Mouse (Mus musculus) adrenal gland, postnatal 4 days (tissue): Measurements from ENCODE around the gene Gm20388. TPM values are rescaled to one million over a fixed set of nuclear protein-coding genes. Genes with fewer than 3 reads are reported as not detected.

ENCODE experiments used
- DNase-seq, 2 experiments: peaks; one replicate each; pipeline ENCODE4 v3.0.0; 2021 to 2022; ENCODE audit warnings: low spot score in 2 of 2, mixed read lengths in 2 of 2
- total RNA-seq, 2 experiments: library from RNA; stranded (reverse); gene quantifications; 2 replicates each; pipeline ENCODE4 v1.2.3; 2021

The Gm20388 gene
- total RNA-seq, 2 experiments from 2014 or later = 8.8 TPM; not detected in 1

DNA sequence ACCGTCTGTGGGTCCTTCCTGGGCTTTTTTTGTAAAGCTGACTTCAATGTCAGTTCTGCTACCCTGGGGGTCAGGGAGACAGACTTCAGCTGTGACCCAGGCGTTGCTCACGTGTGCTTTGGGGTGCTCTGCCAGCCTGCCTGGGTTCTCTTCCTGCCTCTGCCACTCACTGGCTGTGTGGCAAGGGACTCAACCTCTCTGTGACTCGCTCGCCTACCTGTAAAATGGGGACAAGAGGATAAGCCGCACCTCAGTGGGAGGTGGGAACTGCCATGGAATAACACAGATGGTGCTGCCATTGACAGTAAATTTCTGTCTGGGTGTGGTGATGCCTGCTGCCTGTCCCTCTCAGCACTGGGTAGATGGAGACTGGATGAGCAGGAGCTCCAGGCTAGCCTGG, 605.0 kb downstream of the Gm20388 start:
- DNase-seq = no peak

DNA sequence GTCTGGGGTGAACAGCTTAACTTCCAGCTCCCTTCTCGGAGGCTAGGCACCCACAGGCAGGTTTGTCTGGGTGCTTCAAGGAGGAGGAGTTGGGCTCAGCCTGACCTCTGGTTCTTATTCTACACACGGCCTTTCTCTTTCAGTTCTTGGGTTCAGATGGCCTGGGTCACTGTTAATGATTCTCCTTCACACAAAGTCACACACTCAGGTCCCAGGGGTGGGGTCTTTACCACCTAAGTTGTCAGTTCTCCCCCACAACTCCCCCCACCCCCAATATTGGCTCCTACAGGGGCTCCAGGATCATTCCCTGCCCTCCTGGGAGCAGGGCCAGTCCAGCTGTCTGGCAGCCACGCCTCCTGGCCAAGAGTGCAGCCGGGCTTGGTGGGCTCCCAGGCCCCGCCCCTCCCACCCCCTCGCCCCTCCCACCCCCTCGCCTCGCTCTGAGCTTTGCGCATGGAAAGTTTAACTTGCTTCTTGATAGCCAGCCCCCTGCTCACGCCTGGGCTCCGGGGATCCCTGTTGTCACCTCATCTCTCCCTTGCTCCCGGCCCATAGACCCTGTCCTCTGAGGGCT, 605.6 kb downstream of the Gm20388 start:
- DNase-seq = no peak

DNA sequence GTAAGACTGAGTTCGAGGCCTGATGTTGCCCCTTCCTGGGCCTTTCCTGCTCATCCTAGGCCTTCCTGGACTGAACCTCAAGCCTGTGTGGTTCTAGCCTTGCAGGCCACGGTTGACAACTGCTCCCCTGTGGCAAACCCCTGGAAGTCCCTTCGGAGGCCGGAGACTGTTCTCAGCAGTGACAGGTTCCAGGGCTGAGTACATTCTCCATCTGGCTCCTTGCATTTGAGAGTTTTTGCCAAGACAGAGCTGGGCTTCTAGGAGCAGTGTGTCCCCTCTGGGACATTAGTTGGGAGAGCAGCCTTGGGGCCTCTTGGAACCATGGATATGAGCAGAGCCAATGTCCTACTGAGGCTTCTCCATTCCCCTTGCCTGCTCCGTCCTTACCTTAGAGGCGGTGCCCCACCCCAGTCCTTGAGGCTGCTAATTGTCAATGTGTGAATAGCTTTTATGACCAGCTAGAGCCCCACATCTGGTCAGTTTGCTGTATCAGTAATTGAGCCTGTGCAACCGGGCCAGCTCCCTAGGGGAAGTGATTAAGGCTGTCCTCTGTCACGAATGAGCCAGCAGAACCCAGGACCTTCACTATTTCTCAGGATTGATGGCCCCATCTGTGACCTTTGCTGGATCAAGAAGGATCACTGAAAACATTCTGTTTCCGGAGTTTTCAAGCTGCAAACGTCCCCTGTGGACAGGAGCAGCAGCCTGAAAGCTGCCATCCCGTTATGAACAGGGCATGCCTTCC, 607.2 kb downstream of the Gm20388 start:
- DNase-seq = no peak

DNA sequence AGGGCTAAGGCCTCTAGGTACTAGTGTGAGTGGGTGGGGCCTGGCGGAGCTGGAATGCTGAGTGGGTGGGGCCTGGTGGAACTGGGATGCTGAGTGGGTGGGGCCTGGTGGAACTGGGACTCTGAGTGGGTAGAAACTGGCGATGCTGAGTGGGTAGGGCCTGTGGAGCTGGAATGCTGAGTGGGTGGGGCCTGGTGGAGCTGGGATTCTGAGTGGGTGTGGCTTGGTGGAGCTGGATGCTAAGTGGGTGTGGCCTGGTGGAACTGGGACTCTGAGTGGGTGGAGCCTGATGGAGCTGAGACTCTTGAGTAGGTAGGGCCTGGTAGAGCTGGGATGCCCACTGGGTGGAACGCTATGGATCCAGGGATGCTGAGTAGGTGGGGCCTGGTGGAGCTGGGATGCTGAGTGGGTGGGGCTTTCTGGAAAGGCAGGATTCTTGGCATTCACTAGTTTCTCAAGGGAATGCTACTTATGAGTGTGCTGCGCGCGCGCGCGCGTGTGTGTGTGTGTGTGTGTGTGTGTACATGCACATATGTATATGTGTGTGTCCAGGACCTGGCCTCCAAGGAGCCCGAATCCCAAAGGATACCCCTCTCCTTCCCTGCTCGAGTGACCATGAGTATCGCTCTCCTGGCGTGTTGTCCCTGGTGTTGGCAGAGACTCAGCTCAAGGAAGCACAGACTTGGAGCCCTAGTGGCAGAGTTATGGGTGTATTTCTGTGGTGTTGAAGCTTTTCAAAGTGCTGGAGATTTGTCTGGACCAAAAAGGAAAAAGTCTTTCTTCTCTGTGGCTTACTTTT, 608.3 kb downstream of the Gm20388 start:
- DNase-seq = no peak

DNA sequence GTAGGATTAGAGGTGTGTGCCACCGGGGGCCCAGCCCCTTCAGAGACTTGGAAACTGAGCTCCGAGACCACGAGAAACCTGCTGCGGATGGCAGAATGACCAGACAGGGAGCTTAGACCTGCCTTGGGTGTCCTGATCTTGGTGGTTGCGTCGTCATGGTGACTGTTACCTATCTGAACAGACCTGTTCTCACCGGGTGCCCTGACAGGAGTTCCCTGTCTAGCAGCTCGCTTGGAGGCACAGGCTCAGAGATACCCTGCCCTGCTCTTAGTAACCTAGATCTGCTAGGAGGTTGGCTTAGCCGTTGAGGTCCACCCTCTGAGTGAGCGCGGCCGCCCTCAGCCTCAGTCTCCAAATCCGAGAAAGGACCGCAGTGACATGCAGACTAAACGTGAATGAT, 609.6 kb downstream of the Gm20388 start:
- DNase-seq = no peak

DNA sequence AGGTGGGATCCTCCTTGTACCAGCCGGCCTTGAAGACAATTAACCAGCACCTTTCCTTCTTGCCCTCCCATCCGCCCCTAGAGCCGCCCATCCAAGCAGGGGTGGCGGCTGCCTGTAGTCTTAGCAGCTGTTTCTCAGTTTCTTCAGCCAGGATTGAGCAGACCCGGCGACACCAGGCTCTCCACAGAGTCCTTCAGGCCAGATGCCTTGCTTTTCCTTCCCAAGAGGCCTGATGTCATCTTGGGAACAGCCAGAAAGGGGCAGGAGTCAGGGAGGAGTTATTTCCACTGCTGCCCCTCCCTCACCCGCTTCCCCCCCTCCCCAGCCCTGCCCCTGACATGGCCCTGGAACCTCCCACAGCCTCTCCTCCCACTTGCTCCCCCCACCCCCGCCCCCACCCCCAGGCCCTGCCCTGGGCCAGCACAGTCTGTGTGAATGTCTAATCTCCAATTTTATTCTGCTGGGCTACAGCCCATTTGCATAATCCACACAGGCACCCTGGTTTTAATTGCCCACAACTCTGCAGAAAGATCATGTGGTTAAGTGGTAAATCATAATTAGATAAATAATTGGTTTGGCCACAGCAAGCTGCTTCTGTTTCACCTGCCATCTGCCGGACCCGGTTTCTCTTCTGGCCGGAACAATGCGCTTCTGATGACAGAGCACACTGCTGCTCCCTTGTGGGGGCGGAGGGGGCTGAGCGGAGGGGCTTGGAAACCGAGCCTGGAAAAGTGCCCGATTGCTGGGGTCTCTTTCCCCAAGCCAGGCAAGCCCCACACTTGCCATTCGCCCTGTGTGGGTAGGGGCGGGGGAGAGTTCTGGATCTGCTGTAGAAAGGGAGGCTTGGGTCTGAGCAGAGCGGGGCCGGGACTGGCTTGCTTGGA, 610.3 kb downstream of the Gm20388 start:
- DNase-seq = no peak

DNA sequence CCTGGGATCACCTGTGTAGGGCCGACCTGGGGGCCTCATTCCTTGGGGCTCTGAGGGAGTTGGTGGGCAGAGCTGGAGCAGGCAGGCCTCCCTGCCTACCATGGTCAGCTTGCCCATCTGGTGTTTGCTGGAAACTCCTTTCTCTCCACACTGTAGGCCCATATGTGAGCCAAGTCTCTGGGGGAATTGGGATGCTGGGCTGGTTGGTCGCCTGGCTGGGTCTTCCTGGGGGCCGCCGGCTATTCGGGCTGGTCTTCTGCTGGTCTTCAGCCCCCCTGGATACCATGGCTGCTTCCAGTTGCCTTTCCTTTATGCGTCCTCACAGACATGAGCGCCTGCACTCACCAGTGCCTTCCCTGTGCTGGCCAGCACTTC, 610.9 kb downstream of the Gm20388 start:
- no peak for DNase-seq

DNA sequence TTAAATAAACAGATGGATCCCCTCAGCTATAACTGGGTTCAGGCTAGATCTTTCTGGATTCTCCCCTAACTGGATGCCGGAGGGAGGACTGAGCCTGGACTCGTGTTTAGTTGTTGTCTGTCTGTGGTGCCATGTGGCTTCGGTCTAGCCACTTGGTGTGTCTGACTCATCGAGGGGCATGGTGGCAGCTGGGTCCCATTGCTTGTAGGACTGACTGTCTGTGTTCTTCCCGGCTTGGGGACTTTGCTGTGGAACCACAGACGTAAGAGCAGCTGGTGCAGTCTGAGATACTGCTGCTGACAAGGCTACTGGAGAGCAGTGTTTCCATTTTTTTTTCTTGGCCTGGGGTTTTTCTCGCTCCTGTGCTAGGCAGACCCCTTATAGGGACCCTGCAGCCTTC, 613.0 kb downstream of the Gm20388 start:
- DNase-seq = no peak

DNA sequence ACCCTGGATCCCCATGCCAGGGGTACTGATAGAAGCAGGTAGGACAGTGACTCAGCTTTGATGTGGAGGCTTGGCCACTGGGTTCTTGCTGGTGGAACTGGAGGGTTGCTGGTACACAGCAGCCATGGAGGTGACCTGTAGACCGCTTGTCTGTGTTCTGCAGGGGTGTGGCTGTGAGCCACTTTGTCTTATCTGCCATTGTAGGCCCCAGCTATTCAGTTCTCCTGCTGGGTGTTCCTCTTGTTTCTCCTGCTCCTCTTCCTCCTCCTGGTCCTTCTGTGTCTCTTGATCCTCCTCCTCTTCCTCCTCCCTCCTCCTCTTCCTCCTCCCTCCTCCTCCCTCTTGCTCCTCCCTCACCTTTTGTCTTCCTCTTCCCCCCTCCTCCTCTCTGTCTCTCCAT, 614.5 kb downstream of the Gm20388 start:
- DNase-seq = no peak

DNA sequence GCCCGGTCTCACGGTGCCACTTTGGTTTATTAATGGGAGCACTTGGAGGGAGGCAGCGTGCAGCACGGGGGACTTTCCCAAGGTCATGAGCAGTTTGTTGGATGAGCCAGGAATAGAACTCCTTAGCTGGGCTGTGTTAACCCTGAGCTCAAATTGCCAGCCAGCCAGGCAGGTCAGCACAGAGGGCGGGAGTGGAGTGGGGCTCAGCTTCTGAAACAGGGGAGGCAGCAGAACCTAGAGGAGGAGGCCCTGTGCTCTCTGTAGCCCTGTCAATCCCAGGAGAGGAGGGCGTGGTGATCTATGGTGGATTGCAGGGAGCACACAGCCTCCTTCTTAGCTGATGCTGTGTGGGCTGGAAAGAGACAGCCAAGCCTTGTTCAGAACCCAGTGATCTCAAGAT, 615.2 kb downstream of the Gm20388 start:
- no peak for DNase-seq

DNA sequence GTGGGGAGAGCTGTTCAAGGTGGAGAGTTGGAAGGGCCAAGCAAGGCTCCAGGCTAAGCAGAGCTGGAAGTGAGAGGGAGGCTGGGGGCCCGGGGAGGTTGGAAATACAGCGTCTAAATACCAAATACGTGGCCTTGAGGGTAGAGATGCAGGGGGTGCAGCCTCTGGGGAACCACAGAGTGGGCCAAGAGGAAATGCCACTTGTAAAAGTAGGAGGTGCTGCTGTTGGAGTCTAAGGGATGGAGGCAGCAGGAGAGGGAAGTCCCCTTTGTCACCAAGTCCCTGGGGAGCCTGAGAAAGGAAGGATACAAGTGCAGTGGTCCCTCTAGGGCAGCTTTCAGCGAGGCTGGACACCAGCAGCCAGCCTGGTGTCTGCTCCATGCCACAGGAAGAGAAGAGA, 615.9 kb downstream of the Gm20388 start:
- no peak for DNase-seq

DNA sequence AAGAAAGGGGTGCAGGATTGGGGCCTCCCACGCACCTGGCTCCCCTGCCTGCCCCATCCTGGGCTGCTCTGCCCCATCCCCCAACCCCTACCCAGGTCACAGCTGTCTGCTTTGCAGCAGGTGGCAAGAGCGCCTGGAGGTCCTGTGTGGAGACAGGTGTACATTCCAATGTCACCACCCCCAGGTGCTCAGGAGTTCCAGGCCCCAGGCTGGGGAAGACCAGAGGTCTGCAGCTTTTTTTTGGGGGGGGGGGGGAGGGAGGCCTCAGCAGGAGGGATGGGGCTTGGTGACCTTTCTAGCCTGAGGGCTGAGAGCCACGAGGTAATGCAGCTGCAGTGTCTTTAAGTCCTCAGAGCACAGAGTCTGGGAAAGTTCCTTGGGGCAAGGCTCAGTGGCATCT, 617.7 kb downstream of the Gm20388 start:
- DNase-seq = no peak

DNA sequence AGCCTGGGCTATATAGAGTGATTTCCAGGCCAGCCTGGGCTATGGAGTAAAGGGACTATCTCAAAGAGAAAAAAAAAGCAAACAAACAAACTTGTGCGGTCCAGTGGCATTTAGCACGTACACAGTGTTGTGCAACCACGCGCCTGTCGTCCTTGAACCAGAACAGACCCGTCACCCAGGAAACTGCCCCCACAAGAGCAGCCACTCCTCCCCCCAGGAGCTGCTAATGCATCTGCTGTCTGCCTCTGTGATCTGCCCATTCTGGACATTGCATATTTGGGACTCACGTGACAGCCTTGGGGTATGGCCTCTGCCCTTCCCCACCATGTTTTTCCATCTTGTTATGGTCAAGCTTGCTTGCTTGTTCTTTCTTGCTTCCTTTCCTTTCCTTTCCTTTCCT, 618.6 kb downstream of the Gm20388 start:
- DNase-seq = no peak

DNA sequence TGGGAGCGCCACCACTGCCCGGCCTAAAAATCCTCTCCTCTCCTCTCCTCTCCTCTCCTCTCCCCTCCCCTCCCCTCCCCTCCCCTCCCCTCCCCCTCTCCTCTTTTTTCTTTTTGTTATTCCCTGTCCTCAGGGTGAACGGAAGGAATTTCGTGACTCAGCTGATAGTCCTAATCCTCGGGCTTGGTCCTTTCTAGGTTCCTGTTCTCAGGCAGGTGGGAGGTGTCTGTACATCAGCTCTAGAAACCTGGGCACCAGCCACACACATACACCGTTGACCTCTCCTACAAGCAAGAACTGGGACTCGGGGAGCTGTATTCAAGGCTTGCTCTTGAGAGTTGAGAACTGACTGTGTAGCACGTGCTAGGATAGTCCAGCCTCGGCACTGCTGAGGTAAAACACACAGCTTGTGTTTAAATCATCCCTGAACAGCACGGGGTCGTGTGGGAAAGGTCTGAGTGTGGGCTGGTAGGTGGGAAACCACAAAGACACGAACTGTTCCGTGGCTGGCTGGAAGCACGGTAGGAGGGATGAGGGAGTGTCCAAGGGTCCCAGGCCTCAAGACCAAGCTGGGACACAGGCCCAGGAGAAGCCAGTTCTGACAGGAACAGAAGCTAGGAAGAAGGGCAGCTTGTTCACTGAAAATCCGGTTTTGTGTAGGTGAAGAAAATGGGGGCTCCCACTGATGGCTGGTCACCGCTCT, 620.5 kb downstream of the Gm20388 start:
- DNase-seq = no peak

DNA sequence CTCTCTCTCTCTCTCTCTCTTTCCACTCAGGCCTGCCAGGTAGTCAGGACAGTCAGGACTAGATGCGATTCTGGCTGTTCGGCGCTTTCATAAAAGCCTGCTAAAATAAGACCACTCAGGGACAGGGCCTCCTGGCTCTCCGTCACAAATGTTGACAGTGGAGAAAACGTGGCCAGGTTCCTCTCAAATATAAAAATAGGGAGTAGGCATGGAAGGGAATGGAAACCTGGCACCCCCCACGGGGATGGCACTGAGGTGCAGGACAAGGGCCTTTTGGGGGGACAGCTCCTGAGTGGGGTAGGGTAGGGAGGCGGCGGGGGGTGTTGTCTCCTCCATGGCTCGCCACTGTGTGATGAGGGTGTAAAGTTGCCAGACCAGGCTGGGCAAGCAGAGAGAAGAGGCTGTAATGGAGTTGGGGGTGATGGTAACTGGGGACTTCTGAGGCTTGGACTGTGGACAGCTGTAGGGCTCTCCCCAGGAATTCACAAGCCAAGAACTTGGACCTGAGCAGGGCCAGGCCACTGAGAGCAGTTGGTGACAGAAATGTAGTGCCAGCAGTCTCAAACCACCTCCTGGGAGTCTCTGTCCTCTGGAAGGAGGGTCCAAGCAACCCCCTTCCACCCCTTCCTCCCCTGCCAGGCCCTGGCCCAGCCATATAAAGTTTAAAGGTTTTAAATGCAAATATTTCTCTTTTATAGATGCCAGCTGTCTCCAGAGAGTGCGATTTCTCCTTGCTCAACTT, 621.3 kb downstream of the Gm20388 start:
- no peak for DNase-seq

DNA sequence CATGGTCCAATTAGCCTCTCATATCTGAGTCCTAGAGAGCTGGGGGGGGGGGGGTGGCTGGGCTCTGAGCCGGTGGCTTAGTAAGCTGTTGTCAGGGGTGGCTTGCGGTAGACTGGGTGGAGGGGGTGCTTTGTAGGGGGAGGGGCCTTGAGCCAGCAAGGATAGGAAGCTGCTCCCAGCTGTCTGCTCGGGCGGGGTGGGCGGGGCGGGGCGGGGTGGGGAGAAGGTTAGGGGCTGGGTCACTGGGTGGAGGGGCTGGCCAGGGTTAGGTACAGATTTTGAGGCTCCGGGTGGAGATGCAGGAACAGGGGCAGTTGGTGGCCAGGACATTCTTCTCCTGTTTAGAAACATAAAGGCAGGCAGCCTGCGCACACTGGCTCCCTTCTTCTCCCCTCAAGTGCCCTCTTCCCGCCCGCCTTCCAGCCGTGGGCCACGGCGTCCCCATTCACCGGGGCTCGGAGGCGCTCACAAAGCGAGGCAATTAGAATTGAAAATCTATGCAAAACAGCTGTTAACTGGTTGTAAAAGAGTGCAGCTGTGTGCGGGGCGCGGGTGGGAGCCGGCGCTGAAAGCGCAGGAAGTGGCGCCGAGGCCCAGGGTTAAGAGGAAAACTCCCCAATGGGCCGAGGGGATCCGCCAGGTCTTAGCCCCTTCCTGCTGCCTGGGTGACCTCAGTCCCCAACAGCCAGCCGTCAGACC, 622.0 kb downstream of the Gm20388 start:
- no peak for DNase-seq

DNA sequence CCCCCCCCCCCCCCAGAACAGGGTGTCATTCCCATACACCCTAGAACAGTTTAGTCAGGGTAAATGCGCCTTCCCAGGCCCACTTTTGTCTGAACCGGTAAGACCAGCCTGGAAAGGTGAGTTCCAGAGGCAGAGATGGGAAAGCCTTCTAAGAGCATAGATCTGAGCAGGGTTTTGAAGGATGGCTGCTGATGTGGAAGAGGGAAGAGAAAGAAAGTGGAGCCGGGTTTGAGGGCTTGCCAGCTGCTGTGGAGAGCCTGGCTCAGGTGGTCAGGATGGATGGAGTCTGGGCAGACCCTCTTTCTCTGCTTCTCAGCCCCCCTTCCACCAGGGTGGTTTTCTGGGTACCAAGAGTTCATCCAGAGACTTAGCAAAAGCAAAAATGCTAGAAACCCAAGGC, 622.7 kb downstream of the Gm20388 start:
- no peak for DNase-seq

DNA sequence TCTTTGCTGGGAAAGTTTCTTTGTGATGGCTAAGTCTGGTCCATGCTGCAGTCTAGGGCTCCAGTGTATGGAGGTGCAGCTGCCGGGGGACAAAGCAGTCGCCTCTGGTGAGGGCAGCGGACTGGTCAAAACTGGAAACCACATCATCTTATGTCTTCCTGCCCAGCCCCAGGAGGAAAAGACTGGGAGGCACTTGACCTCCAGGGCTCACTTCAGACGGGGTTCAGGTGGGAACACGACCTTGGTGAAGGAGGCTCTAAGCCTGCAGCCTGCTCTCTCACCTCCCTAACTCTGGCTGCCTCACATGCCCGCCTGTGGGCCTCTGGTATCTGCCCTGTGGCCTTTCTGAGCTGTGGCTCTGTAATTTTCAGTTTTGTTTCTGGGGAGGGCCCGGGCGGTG, 623.4 kb downstream of the Gm20388 start:
- DNase-seq = no peak
